Mouse (Mus musculus): ENCODE data around the gene Hnrnpu. TPM values are rescaled to one million over a fixed set of nuclear protein-coding genes. Genes with fewer than 3 reads are reported as not detected.
A peak's percentile ranks its signal among the peaks of the same experiment; 100 is the strongest.

Gene Hnrnpu
- polyA plus RNA-seq, 1 experiment, result 32.3 TPM

DNA sequence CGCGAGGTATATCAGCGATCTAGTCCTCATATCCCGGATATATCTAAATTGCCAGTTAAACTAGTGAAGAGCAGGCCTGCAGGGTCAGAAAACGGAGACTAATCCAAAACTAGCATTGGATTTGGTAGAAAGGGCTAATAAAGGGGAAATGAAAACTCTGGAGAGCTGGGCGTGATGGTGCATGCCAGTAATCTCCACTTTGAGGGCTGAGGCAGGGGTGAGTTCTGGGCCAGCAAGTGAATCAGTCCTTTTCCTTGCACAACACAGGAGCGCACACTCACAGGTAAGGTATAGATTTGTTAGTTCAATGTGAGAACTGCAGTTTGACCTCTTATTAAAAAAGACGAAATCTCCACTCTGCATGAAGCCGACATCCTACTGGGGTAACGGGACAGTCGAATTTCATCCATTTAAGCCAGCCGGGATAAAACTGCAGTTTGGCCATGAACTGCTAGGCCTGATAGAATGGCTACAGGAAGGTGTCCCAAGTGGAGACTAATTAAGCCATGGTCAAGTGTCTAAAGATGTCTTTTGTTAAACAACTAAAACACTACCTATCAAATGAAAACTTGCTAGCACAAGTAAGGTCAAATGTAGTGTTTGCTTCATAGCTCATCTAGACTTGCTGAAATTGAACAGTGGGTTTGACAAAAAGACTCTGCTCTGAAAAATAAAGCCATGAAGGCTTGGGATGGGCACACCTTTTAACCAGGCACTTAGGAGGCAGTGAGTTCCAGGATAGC is 18.1 kb downstream of the Hnrnpu start:
- Histone ChIP-seq H3K4me1 (ENCODE audit: control insufficient read depth) (peaks cover 60% of the 10 kb centered on the region), H3K4me3 (replicated peaks) (peak overlapping the region; percentile 95), H3K27me3 (ENCODE audit: control insufficient read depth) (no peaks in the 10 kb centered on the region), H3K36me3 (ENCODE audit: control insufficient read depth) (peaks cover 62% of the 10 kb centered on the region), H3K9me3 (ENCODE audit: control insufficient read depth, low read length) (no peaks in the 10 kb centered on the region)
- TF ChIP-seq GATA1 (IDR thresholded peaks at IDR 0.05; ENCODE audit: low read length) (no peak), TAL1 (IDR thresholded peaks at IDR 0.05; ENCODE audit: low read length) (no peak)

DNA sequence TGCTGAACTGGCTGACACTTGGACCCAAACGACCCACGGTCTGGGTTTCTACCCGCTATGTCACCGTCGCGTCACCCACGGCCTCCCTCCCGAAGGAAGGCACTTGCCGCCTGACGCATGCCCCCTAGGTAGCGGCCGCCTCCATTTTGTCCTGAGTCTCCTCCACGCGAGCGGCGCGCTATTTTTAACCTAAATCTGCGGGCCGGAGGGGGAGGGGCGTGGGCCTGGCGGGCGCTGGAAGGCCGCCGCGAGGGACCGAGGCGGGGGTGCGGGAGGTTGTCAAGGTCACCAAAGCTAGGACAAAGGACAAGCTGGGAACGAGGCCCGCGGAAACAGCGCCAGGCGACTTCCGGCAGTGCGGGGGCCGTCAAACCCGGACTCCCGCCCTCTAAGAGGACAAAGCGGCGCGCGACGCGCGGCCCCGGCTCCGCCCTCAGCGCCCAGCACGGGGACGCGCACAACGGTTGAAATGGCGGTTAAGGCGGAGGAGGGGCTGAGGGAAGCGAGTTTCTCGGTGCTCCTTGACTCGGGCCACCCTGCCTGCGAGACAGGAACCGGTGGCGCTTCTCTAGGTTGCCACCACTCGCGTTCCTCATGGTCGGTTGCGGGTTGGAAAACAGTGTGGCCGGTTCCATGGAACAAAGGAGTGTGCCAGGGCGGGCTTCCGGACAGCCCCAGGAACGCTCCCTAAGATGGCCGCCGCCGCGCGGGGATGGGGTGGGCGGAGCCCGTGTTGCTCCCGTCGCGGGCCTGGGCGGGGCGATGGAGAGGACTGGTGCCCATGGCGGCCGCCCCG is 19.0 kb downstream of the Hnrnpu start, which contains the start of gene Cox20:
TSS of gene Cox20 (plus strand) at position 742 of the 796 bp plus-strand sequence.
- peaks cover 54% of the 10 kb centered on the region for H3K36me3 ChIP-seq (ENCODE audit: control insufficient read depth)
- no peaks in the 10 kb centered on the region for H3K9me3 ChIP-seq (ENCODE audit: control insufficient read depth, low read length)
- peaks cover 68% of the 10 kb centered on the region for H3K4me1 ChIP-seq (ENCODE audit: control insufficient read depth)
- no peaks in the 10 kb centered on the region for H3K27me3 ChIP-seq (ENCODE audit: control insufficient read depth)
- no peak for TF ChIP-seq GATA1 (IDR thresholded peaks at IDR 0.05; ENCODE audit: low read length)
- TF ChIP-seq TAL1 (IDR thresholded peaks at IDR 0.05; ENCODE audit: low read length), result no peak
- H3K4me3 ChIP-seq (replicated peaks), result peak within 1 kb of the TSS; percentile 95

DNA sequence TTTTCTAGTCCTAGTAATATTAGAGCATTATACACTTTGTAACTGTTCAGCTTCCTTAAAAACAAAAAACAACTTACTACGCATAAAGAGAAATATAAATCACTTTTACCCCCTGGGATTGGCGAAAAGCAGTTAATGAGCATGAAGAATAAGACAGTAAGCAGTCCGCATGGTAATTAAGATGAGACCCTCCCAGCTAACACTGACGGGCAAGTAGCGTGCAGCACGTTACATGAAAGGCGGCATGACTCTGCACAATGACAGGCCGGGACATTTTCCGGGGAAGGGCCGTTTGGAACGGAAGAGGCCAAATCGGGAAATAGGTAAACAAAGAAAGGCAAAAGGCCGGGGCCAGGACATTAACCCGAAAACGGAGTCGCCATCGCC is 19.6 kb downstream of the Hnrnpu start:
- peak overlapping the region; percentile 95 for H3K4me3 ChIP-seq (replicated peaks)
- H3K27me3 ChIP-seq (ENCODE audit: control insufficient read depth), result no peaks in the 10 kb centered on the region
- no peak for TF ChIP-seq TAL1 (IDR thresholded peaks at IDR 0.05; ENCODE audit: low read length)
- TF ChIP-seq GATA1 (IDR thresholded peaks at IDR 0.05; ENCODE audit: low read length), result no peak
- peaks cover 71% of the 10 kb centered on the region for H3K4me1 ChIP-seq (ENCODE audit: control insufficient read depth)
- H3K9me3 ChIP-seq (ENCODE audit: control insufficient read depth, low read length), result no peaks in the 10 kb centered on the region
- peaks cover 48% of the 10 kb centered on the region for H3K36me3 ChIP-seq (ENCODE audit: control insufficient read depth)

DNA sequence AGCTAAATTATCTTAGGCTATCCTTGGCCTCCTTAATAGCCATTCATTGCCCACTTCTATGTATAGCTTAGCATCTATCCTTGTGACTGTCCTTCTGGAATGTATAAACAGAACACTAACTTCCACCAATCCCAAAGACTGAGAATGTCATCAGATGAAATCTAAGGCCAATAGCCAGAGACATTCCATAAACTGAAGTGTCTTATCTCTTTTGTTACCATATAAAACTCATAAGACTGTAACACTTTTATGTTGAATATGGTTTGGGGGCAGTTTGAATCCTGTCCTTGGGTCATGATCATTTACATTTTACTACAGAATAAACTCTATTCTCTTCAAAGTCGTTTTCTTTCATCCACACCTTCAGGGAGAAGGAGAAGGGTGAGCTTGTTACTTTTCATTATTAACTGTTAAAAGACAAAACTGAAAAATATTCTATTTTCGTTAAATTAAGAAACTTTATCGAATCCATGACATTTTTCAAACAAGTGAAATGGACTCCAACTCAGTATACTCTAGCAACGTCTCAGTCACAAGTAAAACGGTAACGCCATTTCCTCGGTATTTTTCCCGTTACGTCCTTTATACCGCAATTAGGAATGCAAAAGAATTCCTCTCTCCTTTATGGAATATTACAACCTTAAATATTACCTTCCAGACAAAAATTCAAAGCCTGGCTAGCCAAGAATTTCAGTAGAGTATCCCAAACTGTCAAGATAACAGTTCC is 20.2 kb downstream of the Hnrnpu start:
- Histone ChIP-seq H3K4me1 (ENCODE audit: control insufficient read depth) (peaks cover 71% of the 10 kb centered on the region), H3K36me3 (ENCODE audit: control insufficient read depth) (peaks cover 43% of the 10 kb centered on the region), H3K27me3 (ENCODE audit: control insufficient read depth) (no peaks in the 10 kb centered on the region), H3K9me3 (ENCODE audit: control insufficient read depth, low read length) (no peaks in the 10 kb centered on the region), H3K4me3 (replicated peaks) (peak overlapping the region; percentile 95)
- no peak for TF ChIP-seq TAL1 (IDR thresholded peaks at IDR 0.05; ENCODE audit: low read length)
- no peak; the same call in 1 of the 2 replicates for TF ChIP-seq GATA1 (IDR thresholded peaks at IDR 0.05; ENCODE audit: low read length)

DNA sequence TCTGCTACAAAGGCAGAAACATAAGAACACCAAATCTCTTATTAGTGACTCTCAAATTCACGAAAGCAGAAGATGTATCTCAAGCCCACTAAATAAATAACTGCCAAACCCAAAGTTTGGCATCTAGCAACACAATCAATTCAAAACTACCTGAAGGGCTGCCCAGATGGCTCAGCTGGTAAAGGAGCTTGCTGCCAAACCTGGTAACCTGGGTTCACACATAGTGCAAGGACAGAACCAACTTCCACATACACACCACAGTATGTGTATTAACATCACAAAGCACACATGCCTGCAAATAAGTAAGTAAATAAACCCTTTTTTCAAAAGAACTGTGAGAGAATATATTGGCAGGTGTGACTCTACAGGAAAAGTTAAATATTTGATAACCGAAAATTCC is 23.4 kb downstream of the Hnrnpu start:
- TF ChIP-seq TAL1 (IDR thresholded peaks at IDR 0.05; ENCODE audit: low read length) (no peak), GATA1 (IDR thresholded peaks at IDR 0.05; ENCODE audit: low read length) (no peak)
- Histone ChIP-seq H3K27me3 (ENCODE audit: control insufficient read depth) (no peaks in the 10 kb centered on the region), H3K9me3 (ENCODE audit: control insufficient read depth, low read length) (no peaks in the 10 kb centered on the region)

DNA sequence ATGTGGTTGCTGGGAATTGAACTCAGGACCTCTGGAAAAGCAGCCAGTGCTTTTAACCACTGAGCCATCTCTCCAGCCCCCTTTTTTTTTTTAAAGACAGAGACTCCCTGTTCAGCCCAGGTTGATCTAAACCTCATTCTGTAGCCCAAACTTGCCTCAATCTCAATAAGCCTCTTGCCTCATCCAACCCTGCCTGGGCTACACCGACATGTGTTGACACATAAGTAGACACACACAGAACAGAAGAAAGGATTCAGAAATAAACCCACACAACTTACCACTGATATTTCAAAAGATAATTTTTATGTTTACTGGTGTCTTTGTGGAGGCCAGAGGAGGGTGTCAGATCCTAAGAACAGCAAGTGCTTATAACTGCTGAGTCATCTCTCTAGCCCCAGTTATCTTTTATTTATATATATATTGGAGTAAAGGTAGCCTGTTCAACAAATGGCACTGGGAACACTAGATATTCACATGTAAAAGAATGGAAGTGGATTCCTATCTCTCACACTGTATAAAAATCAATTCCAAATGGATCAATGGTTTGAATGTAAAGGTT is 24.5 kb downstream of the Hnrnpu start:
- Histone ChIP-seq H3K27me3 (ENCODE audit: control insufficient read depth) (no peaks in the 10 kb centered on the region), H3K4me1 (ENCODE audit: control insufficient read depth) (peaks cover 55% of the 10 kb centered on the region), H3K9me3 (ENCODE audit: control insufficient read depth, low read length) (no peaks in the 10 kb centered on the region), H3K4me3 (replicated peaks) (peak overlapping the region; percentile 16), H3K36me3 (ENCODE audit: control insufficient read depth) (peaks cover 18% of the 10 kb centered on the region)
- no peak for TF ChIP-seq GATA1 (IDR thresholded peaks at IDR 0.05; ENCODE audit: low read length)
- TF ChIP-seq TAL1 (IDR thresholded peaks at IDR 0.05; ENCODE audit: low read length), result no peak

More for the DNA sequence above, 23.4 kb downstream of the Hnrnpu start:
- no peak overlapping the region for H3K4me3 ChIP-seq (replicated peaks)
- H3K4me1 ChIP-seq (ENCODE audit: control insufficient read depth), result peaks cover 57% of the 10 kb centered on the region
- peaks cover 19% of the 10 kb centered on the region for H3K36me3 ChIP-seq (ENCODE audit: control insufficient read depth)

DNA sequence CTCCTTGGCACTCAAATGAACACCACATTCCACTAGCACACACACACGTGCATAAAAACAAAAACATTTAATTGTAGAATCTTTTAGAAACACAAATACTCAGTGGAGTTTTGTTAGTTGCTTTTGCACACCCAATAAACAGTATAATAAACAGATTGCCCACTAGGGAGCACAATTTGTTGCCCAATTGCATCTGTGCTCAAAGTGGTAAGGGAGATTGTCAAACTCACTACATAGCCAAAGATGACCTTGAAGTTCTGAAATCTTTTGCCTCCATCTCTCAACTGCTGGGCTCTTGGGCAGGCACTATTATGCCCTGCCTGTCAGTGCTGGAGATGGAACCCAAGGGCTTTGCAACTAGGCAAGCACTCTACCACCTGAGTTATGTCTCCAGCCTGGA is 27.5 kb downstream of the Hnrnpu start:
- TF ChIP-seq TAL1 (IDR thresholded peaks at IDR 0.05; ENCODE audit: low read length) (no peak), GATA1 (IDR thresholded peaks at IDR 0.05; ENCODE audit: low read length) (no peak)
- Histone ChIP-seq H3K4me1 (ENCODE audit: control insufficient read depth) (peaks cover 31% of the 10 kb centered on the region), H3K36me3 (ENCODE audit: control insufficient read depth) (peaks cover 14% of the 10 kb centered on the region), H3K9me3 (ENCODE audit: control insufficient read depth, low read length) (no peaks in the 10 kb centered on the region), H3K4me3 (replicated peaks) (no peak overlapping the region), H3K27me3 (ENCODE audit: control insufficient read depth) (no peaks in the 10 kb centered on the region)

DNA sequence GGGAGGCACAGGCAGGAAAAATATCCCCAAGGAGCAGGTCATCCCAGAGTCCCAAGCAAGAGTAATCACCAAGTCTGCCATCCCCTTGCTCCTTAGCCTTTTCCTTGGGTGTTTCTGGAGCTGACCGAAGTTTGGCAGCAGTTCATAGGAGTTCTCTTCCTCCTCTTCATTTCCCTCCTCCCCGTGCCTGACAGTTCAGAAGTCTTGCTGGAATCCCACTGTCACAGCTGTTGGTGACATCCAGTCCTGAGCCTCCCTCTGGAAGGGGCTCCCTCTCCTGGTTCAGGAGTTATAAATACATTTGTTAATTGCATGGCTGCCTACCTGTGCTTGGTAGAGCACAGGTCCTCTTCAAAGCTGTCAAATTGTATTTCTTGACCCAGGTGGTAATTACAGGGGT is 28.1 kb downstream of the Hnrnpu start:
- Histone ChIP-seq H3K36me3 (ENCODE audit: control insufficient read depth) (peaks cover 8% of the 10 kb centered on the region), H3K4me1 (ENCODE audit: control insufficient read depth) (peaks cover 25% of the 10 kb centered on the region), H3K4me3 (replicated peaks) (no peak overlapping the region), H3K27me3 (ENCODE audit: control insufficient read depth) (no peaks in the 10 kb centered on the region), H3K9me3 (ENCODE audit: control insufficient read depth, low read length) (no peaks in the 10 kb centered on the region)
- no peak for TF ChIP-seq TAL1 (IDR thresholded peaks at IDR 0.05; ENCODE audit: low read length)
- no peak for TF ChIP-seq GATA1 (IDR thresholded peaks at IDR 0.05; ENCODE audit: low read length)
